ENCODE assay signal across 8 mouse cellular contexts in the genomic region with DNA sequence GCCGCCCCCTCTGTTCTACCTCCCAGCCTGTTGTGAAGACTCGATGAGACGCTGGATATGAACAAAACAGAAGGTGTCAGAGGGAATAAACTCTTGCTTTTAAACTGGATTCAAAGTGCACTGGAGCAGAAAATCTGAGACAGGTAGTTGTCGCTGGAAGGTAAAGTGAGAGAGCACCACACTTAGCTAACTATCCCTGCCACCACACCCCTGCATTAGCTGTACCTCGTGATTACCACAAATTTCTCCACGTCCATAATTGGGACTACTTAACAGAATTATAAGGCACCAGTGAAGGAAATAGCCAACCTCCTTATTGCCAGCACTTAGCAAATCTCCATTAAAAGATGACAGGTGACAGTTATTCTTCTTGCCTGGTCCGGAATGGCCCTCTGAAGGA. TPM values are rescaled to one million over a fixed set of nuclear protein-coding genes. Genes with fewer than 3 reads are reported as not detected.
DNase-seq lines count a peak whose midpoint lies in the region; ATAC-seq and TF ChIP-seq lines count a peak whose summit lies in the region.

No protein-coding gene starts in this region.

- no peak overlapping the region for H3K27ac ChIP-seq in heart, embryonic 15.5 days
- H3K27ac ChIP-seq in MEL (ENCODE audit: control insufficient read depth, low read depth, low read length): peak overlapping the region; percentile 35; the same call in 1 of the 2 replicates
- H3K27ac ChIP-seq in hindbrain, embryonic 10.5 days: peak overlapping the region; percentile 94
- H3K27ac ChIP-seq in midbrain, embryonic 10.5 days (replicated peaks): peak overlapping the region; percentile 89

- no peak for ATAC-seq in heart, embryonic 15.5 days (replicated peaks; ENCODE audit: insufficient number of reproducible peaks, insufficient read depth, low FRiP score, low read depth)

- peak overlapping the region; percentile 85 for H3K9ac ChIP-seq in heart, embryonic 15.5 days
- peak overlapping the region; percentile 95 for H3K9ac ChIP-seq in MEL (ENCODE audit: control insufficient read depth, low read depth, low read length, poor library complexity, severe bottlenecking)

- H3K36me3 ChIP-seq in heart, embryonic 15.5 days: peaks cover 16% of the 10 kb centered on the region; the same call in 1 of the 2 replicates
- peaks cover 8 to 21% of the 10 kb centered on the region in 2 experiments for H3K36me3 ChIP-seq in MEL (ENCODE audit: control insufficient read depth in 1 of 2, insufficient read depth in 2 of 2, low read length in 2 of 2)
- peaks cover 39% of the 10 kb centered on the region for H3K36me3 ChIP-seq in hindbrain, embryonic 10.5 days
- H3K36me3 ChIP-seq in midbrain, embryonic 10.5 days: peaks cover 41% of the 10 kb centered on the region

- H3K79me2 ChIP-seq in MEL (ENCODE audit: control insufficient read depth, insufficient read depth, low read length, poor library complexity): peaks cover 28% of the 10 kb centered on the region

- H3K4me3 ChIP-seq in heart, embryonic 15.5 days: peak overlapping the region; percentile 78
- peak overlapping the region; percentile 82 to 99 for H3K4me3 ChIP-seq in MEL (ENCODE audit: control insufficient read depth in 1 of 2, insufficient read depth in 1 of 2, low read depth in 2 of 2, low read length in 2 of 2)
- H3K4me3 ChIP-seq in hindbrain, embryonic 10.5 days: peak overlapping the region; percentile 65
- peak overlapping the region; percentile 78 for H3K4me3 ChIP-seq in midbrain, embryonic 10.5 days

- H3K4me2 ChIP-seq in heart, embryonic 15.5 days: peak overlapping the region; percentile 86

- no peak for TF ChIP-seq EP300 in MEL (IDR thresholded peaks at IDR 0.05; ENCODE audit: low read depth in 1 of 2, low read length in 2 of 2)

- no peaks in the 10 kb centered on the region for H3K9me3 ChIP-seq in heart, embryonic 15.5 days (replicated peaks)
- H3K9me3 ChIP-seq in MEL (replicated peaks; ENCODE audit: insufficient read depth, low read length): no peaks in the 10 kb centered on the region
- no peaks in the 10 kb centered on the region for H3K9me3 ChIP-seq in hindbrain, embryonic 10.5 days
- no peaks in the 10 kb centered on the region for H3K9me3 ChIP-seq in midbrain, embryonic 10.5 days (replicated peaks)

- no peak for TF ChIP-seq CTCF in MEL (IDR thresholded peaks at IDR 0.05 in 2 of 3, conservative IDR thresholded peaks at IDR 0.05 in 1 of 3; ENCODE audit: control insufficient read depth in 1 of 3, insufficient read depth in 1 of 3, low read depth in 2 of 3, low read length in 3 of 3, poor library complexity in 1 of 3, severe bottlenecking in 1 of 3)

- no peak for DNase-seq in heart, postnatal 4 days
- DNase-seq in MEL (ENCODE audit: low read depth, low spot score) (no peak), MN1 (ENCODE audit: low spot score) (no peak)
- no peak for DNase-seq in hindbrain, embryonic 10.5 days (ENCODE audit: low spot score)
- no peak for DNase-seq in midbrain, embryonic 10.5 days (ENCODE audit: low spot score)
- no peak for DNase-seq in thymus, postnatal 14 days
- no peak for DNase-seq in cerebellum, adult 11 months

- H3K4me1 ChIP-seq in heart, embryonic 15.5 days (replicated peaks): peaks cover 16% of the 10 kb centered on the region
- peaks cover 2 to 11% of the 10 kb centered on the region in 2 experiments; a peak in 3 of 4 replicates for H3K4me1 ChIP-seq in MEL (ENCODE audit: control insufficient read depth in 1 of 2, insufficient read depth in 2 of 2, low read length in 2 of 2)
- H3K4me1 ChIP-seq in hindbrain, embryonic 10.5 days (replicated peaks): peaks cover 26% of the 10 kb centered on the region
- H3K4me1 ChIP-seq in midbrain, embryonic 10.5 days: peaks cover 28% of the 10 kb centered on the region

- WGBS in heart, embryonic 15.5 days: 17% methylated on average over 7 of the region's 7 CpGs
- WGBS in hindbrain, embryonic 10.5 days: 28% methylated on average over 7 of the region's 7 CpGs
- WGBS in midbrain, embryonic 10.5 days: 23% methylated on average over 7 of the region's 7 CpGs

- no peak for TF ChIP-seq POLR2A in MEL (IDR thresholded peaks at IDR 0.05; ENCODE audit: control insufficient read depth in 1 of 2, insufficient read depth in 1 of 2, low read depth in 1 of 2, low read length in 2 of 2, poor library complexity in 1 of 2)

- TF ChIP-seq RAD21 in MEL (IDR thresholded peaks at IDR 0.05; ENCODE audit: low read depth, low read length): no peak

- H3K27me3 ChIP-seq in heart, embryonic 15.5 days: no peaks in the 10 kb centered on the region
- no peaks in the 10 kb centered on the region for H3K27me3 ChIP-seq in MEL (ENCODE audit: control insufficient read depth in 1 of 2, insufficient read depth in 2 of 2, low read length in 2 of 2)
- H3K27me3 ChIP-seq in hindbrain, embryonic 10.5 days (ENCODE audit: insufficient read depth, poor library complexity, severe bottlenecking): no peaks in the 10 kb centered on the region
- H3K27me3 ChIP-seq in midbrain, embryonic 10.5 days (ENCODE audit: low read depth, poor library complexity, severe bottlenecking): no peaks in the 10 kb centered on the region

TF ChIP-seq in MEL, 35 proteins besides CTCF, POLR2A, EP300 and RAD21:
- TF ChIP-seq E2F4 (IDR thresholded peaks at IDR 0.05; ENCODE audit: borderline replicate concordance, low read depth, low read length) (no peak), JUND (IDR thresholded peaks at IDR 0.05; ENCODE audit: low read depth, low read length) (no peak), MAFK (IDR thresholded peaks at IDR 0.05; ENCODE audit: borderline replicate concordance, low read depth, low read length) (no peak), UBTF (IDR thresholded peaks at IDR 0.05; ENCODE audit: borderline replicate concordance, insufficient read depth, low read depth, low read length) (no peak), ZNF384 (IDR thresholded peaks at IDR 0.05; ENCODE audit: low read depth, low read length) (no peak), HCFC1 (IDR thresholded peaks at IDR 0.05; ENCODE audit: low read depth, low read length) (no peak), TBP (IDR thresholded peaks at IDR 0.05; ENCODE audit: low read depth, low read length) (no peak), ELF1 (IDR thresholded peaks at IDR 0.05; ENCODE audit: low read depth, low read length) (no peak), ZMIZ1 (IDR thresholded peaks at IDR 0.05; ENCODE audit: low read depth, low read length) (no peak), TAL1 (IDR thresholded peaks at IDR 0.05; ENCODE audit: low read length) (no peak), ZKSCAN1 (IDR thresholded peaks at IDR 0.05; ENCODE audit: low read depth, low read length) (no peak), MYB (IDR thresholded peaks at IDR 0.05; ENCODE audit: low read depth, low read length) (no peak), CHD1 (IDR thresholded peaks at IDR 0.05; ENCODE audit: low read depth, low read length) (no peak), MYC (IDR thresholded peaks at IDR 0.05; ENCODE audit: low read depth, low read length) (no peak), MXI1 (IDR thresholded peaks at IDR 0.05; ENCODE audit: low read depth, low read length) (no peak), BHLHE40 (IDR thresholded peaks at IDR 0.05; ENCODE audit: borderline replicate concordance, low read depth, low read length) (no peak)
TF ChIP-seq in MEL: peak in this region for 0.

RNA-seq across cellular contexts. Expression of a gene that starts 0.6 kb away (rescaled TPM):
- polyA plus RNA-seq in heart, embryonic 15.5 days (2015; fragmentation: Nextera tagmentation; extraction: Ambion mirVana): 8.7 and 9.8 TPM in 2 replicates
- total RNA-seq in heart, postnatal 4 days (2021): 10 to 100 TPM; 10.6 to 12.6 TPM
- total RNA-seq in MEL (2012; rRNA removed): 17.6 and 19.0 TPM in 2 replicates
- 10 to 100 TPM in 1 of 2 experiments, not detected in 1; 14.6 TPM for polyA plus RNA-seq in MEL (2012; ENCODE audit: insufficient read depth in 1 of 2, insufficient read length in 2 of 2, low read depth in 1 of 2, low replicate concordance in 2 of 2, missing spikeins in 1 of 2)
- polyA plus RNA-seq in hindbrain, embryonic 10.5 days (2016; fragmentation: Nextera tagmentation; extraction: Ambion mirVana): 11.3 and 12.8 TPM in 2 replicates
- polyA plus RNA-seq in midbrain, embryonic 10.5 days (2016; fragmentation: Nextera tagmentation; extraction: Ambion mirVana): 11.6 and 14.6 TPM in 2 replicates

RNA-seq across cellular contexts. Expression of a gene that starts 0.6 kb away (rescaled TPM):
- 31.8 and 33.7 TPM in 2 replicates for polyA plus RNA-seq in heart, embryonic 15.5 days (2015; fragmentation: Nextera tagmentation; extraction: Ambion mirVana)
- total RNA-seq in heart, postnatal 4 days (2021): 10 to 100 TPM; 11.5 to 12.6 TPM
- 109 and 118 TPM in 2 replicates for total RNA-seq in MEL (2012; rRNA removed)
- 100 to 1,000 TPM in 1 of 2 experiments, 10 to 100 TPM in 1; 85.4 to 193 TPM for polyA plus RNA-seq in MEL (2012; ENCODE audit: insufficient read depth in 1 of 2, insufficient read length in 2 of 2, low read depth in 1 of 2, low replicate concordance in 2 of 2, missing spikeins in 1 of 2)
- polyA plus RNA-seq in hindbrain, embryonic 10.5 days (2016; fragmentation: Nextera tagmentation; extraction: Ambion mirVana): 98.0 and 102 TPM in 2 replicates
- 100 and 115 TPM in 2 replicates for polyA plus RNA-seq in midbrain, embryonic 10.5 days (2016; fragmentation: Nextera tagmentation; extraction: Ambion mirVana)

RNA-seq across cellular contexts. Expression of a gene that starts 54.7 kb away (rescaled TPM):
- polyA plus RNA-seq in heart, embryonic 15.5 days (2015; fragmentation: Nextera tagmentation; extraction: Ambion mirVana): 45.6 and 48.3 TPM in 2 replicates
- 10 to 100 TPM; 24.5 to 24.7 TPM for total RNA-seq in heart, postnatal 4 days (2021)
- 35.5 and 40.2 TPM in 2 replicates for total RNA-seq in MEL (2012; rRNA removed)
- 10 to 100 TPM in 1 of 2 experiments, not detected in 1; 41.4 TPM for polyA plus RNA-seq in MEL (2012; ENCODE audit: insufficient read depth in 1 of 2, insufficient read length in 2 of 2, low read depth in 1 of 2, low replicate concordance in 2 of 2, missing spikeins in 1 of 2)
- 47.0 and 51.1 TPM in 2 replicates for polyA plus RNA-seq in hindbrain, embryonic 10.5 days (2016; fragmentation: Nextera tagmentation; extraction: Ambion mirVana)
- polyA plus RNA-seq in midbrain, embryonic 10.5 days (2016; fragmentation: Nextera tagmentation; extraction: Ambion mirVana): 47.1 and 48.0 TPM in 2 replicates

RNA-seq across cellular contexts. Expression of a gene that starts 55.3 kb away (rescaled TPM):
- polyA plus RNA-seq in heart, embryonic 15.5 days (2015; fragmentation: Nextera tagmentation; extraction: Ambion mirVana): 0.41 and 0.45 TPM in 2 replicates
- total RNA-seq in heart, postnatal 4 days (2021): not detected
- total RNA-seq in MEL (2012; rRNA removed): 0.23 TPM in 1 of 2 replicates, not detected in the other
- polyA plus RNA-seq in MEL (2012; ENCODE audit: insufficient read depth in 1 of 2, insufficient read length in 2 of 2, low read depth in 1 of 2, low replicate concordance in 2 of 2, missing spikeins in 1 of 2): 1 to 10 TPM in 1 of 2 experiments, not detected in 1; 1.8 TPM
- 0.27 and 1.4 TPM in 2 replicates for polyA plus RNA-seq in hindbrain, embryonic 10.5 days (2016; fragmentation: Nextera tagmentation; extraction: Ambion mirVana)
- polyA plus RNA-seq in midbrain, embryonic 10.5 days (2016; fragmentation: Nextera tagmentation; extraction: Ambion mirVana): 0.57 and 0.80 TPM in 2 replicates
